ENCODE assay signal across 17 mouse cellular contexts in the genomic region with DNA sequence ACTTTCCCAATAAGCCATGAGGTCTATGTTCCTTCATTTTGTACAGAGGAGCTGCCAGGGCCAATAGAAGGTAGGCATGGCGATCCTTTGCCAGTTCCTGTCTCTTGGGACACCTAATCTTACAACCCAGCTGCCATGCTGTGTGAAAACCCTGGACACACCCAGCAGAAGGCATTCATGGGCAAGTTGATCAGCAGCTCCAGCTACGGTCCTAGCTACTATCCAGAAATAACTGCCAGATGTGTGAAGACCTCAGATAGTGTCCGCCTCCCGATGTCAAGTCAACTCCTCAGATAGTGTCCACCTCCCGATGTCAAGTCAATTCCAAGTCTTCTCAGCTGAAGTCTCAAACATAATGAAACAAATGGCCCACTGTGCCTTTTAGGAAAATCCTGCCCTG. TPM values are rescaled to one million over a fixed set of nuclear protein-coding genes. Genes with fewer than 3 reads are reported as not detected.
DNase-seq lines count a peak whose midpoint lies in the region; ATAC-seq and TF ChIP-seq lines count a peak whose summit lies in the region.
"Had no signal": no experiment of that assay in that cellular context is flagged by ENCODE, and none has a peak within 500 bp of the region (broad histone marks: within the 10 kb centered on the region; RNA-seq: fewer than 3 reads in every experiment).

No protein-coding gene starts in this region.

- H3K9me3 ChIP-seq in heart, embryonic 13.5 days, result no peaks in the 10 kb centered on the region
- no peaks in the 10 kb centered on the region for H3K9me3 ChIP-seq in midbrain, embryonic 13.5 days
- H3K9me3 ChIP-seq: embryonic facial prominence, embryonic 15.5 days; hindbrain, embryonic 13.5 days; midbrain, embryonic 12.5 days had no signal

- ATAC-seq in heart, embryonic 13.5 days (ENCODE audit: extremely low read depth, insufficient number of reproducible peaks, low FRiP score, low TSS enrichment), result no peak
- no peak for ATAC-seq in midbrain, embryonic 13.5 days
- ATAC-seq: activated CD4-positive, CD25-positive, alpha-beta regulatory T cell, adult 4 months had no signal

- no peak overlapping the region for H3K4me3 ChIP-seq in heart, embryonic 13.5 days
- H3K4me3 ChIP-seq in bone marrow, adult 2 months (replicated peaks; ENCODE audit: control insufficient read depth, low read depth, low read length), result no peak overlapping the region
- H3K4me3 ChIP-seq in midbrain, embryonic 13.5 days (replicated peaks), result no peak overlapping the region
- no peak overlapping the region for H3K4me3 ChIP-seq in cerebellum, adult 2 months (replicated peaks; ENCODE audit: insufficient read depth, low read depth, low read length)
- H3K4me3 ChIP-seq: embryonic facial prominence, embryonic 15.5 days; hindbrain, embryonic 13.5 days; layer of hippocampus, adult 2 months; midbrain, embryonic 12.5 days had no signal

- no peaks in the 10 kb centered on the region for H3K36me3 ChIP-seq in heart, embryonic 13.5 days
- H3K36me3 ChIP-seq in midbrain, embryonic 13.5 days, result no peaks in the 10 kb centered on the region
- H3K36me3 ChIP-seq: embryonic facial prominence, embryonic 15.5 days; hindbrain, embryonic 13.5 days; midbrain, embryonic 12.5 days had no signal

- peaks cover 3% of the 10 kb centered on the region for H3K4me1 ChIP-seq in heart, embryonic 13.5 days
- H3K4me1 ChIP-seq in bone marrow, adult 2 months (ENCODE audit: control insufficient read depth, insufficient read depth, low read length), result peaks cover 5% of the 10 kb centered on the region; the same call in 1 of the 2 replicates
- H3K4me1 ChIP-seq in midbrain, embryonic 13.5 days (replicated peaks), result no peaks in the 10 kb centered on the region
- no peaks in the 10 kb centered on the region; the same call in 1 of the 2 replicates for H3K4me1 ChIP-seq in cerebellum, adult 2 months (ENCODE audit: control insufficient read depth, insufficient read depth, low read length)
- H3K4me1 ChIP-seq: embryonic facial prominence, embryonic 15.5 days; hindbrain, embryonic 13.5 days; midbrain, embryonic 12.5 days had no signal

- DNase-seq in heart, adult 8-10 months (ENCODE audit: low spot score), result no peak
- DNase-seq in liver, result peak; percentile 89
- peak; percentile 42 for DNase-seq in skeletal muscle tissue, adult 2 months (ENCODE audit: low read depth, low spot score)
- no peak for DNase-seq in cerebellum, adult 2 months
- no peak for DNase-seq in retina, postnatal 1 day
- DNase-seq: B cell, adult 2 months; cerebellum, postnatal 25 days; kidney, adult 2 months; thymus, postnatal 14 days had no signal

- TF ChIP-seq POLR2A in bone marrow, adult 2 months (IDR thresholded peaks at IDR 0.05; ENCODE audit: borderline replicate concordance, control insufficient read depth, low read depth, low read length), result no peak
- TF ChIP-seq POLR2A in cerebellum, adult 2 months (IDR thresholded peaks at IDR 0.05; ENCODE audit: borderline replicate concordance, insufficient read depth, low read length), result no peak

- H3K27ac ChIP-seq in heart, embryonic 13.5 days (replicated peaks), result no peak overlapping the region; the same call in 1 of the 2 replicates
- H3K27ac ChIP-seq in bone marrow, adult 2 months (ENCODE audit: control insufficient read depth, insufficient read depth, low read depth, low read length, poor library complexity), result peak overlapping the region; percentile 85; the same call in 1 of the 2 replicates
- no peak overlapping the region for H3K27ac ChIP-seq in midbrain, embryonic 13.5 days
- no peak overlapping the region for H3K27ac ChIP-seq in cerebellum, adult 2 months (ENCODE audit: insufficient read depth, low read length)
- H3K27ac ChIP-seq: embryonic facial prominence, embryonic 15.5 days; hindbrain, embryonic 13.5 days; layer of hippocampus, adult 2 months; midbrain, embryonic 12.5 days had no signal

- peak overlapping the region; percentile 6; the same call in 1 of the 2 replicates for H3K4me2 ChIP-seq in heart, embryonic 13.5 days
- no peak overlapping the region for H3K4me2 ChIP-seq in midbrain, embryonic 13.5 days (replicated peaks)
- H3K4me2 ChIP-seq: embryonic facial prominence, embryonic 15.5 days; hindbrain, embryonic 13.5 days; midbrain, embryonic 12.5 days had no signal

- WGBS in heart, embryonic 13.5 days, result 46% methylated on average over 5 of the region's 5 CpGs
- WGBS in bone marrow, adult 2 months, result 66% methylated on average over 5 of the region's 5 CpGs
- WGBS in midbrain, embryonic 13.5 days, result 88% methylated on average over 5 of the region's 5 CpGs
- 66% methylated on average over 5 of the region's 5 CpGs for WGBS in cerebellum, adult 2 months

- no peaks in the 10 kb centered on the region for H3K27me3 ChIP-seq in heart, embryonic 13.5 days (replicated peaks)
- H3K27me3 ChIP-seq in midbrain, embryonic 13.5 days, result no peaks in the 10 kb centered on the region
- no peaks in the 10 kb centered on the region for H3K27me3 ChIP-seq in cerebellum, adult 2 months (ENCODE audit: control insufficient read depth, insufficient read depth, low read length)
- H3K27me3 ChIP-seq: embryonic facial prominence, embryonic 15.5 days; hindbrain, embryonic 13.5 days had no signal

- H3K9ac ChIP-seq in heart, embryonic 13.5 days, result no peak overlapping the region
- no peak overlapping the region for H3K9ac ChIP-seq in midbrain, embryonic 13.5 days (replicated peaks)
- H3K9ac ChIP-seq: embryonic facial prominence, embryonic 15.5 days; hindbrain, embryonic 13.5 days; midbrain, embryonic 12.5 days had no signal

- TF ChIP-seq CTCF in bone marrow, adult 2 months (IDR thresholded peaks at IDR 0.05; ENCODE audit: control insufficient read depth, insufficient read depth, low read length), result no peak
- TF ChIP-seq CTCF in cerebellum, adult 2 months (IDR thresholded peaks at IDR 0.05; ENCODE audit: borderline replicate concordance, insufficient read depth, low read depth, low read length), result no peak

RNA-seq across cellular contexts. Expression of a gene that starts 31.4 kb away (rescaled TPM):
- polyA plus RNA-seq in heart, embryonic 13.5 days (2015; fragmentation: Nextera tagmentation; extraction: Ambion mirVana), result 98.7 and 108 TPM in 2 replicates
- 10 to 100 TPM in 1 of 4 experiments, 1 to 10 TPM in 3; 2.2 to 12.2 (median 3.4) TPM for total RNA-seq in heart, adult 8-10 months (2022)
- 790 and 1,396 TPM in 2 replicates for polyA plus RNA-seq in bone marrow, adult 2 months (2011; ENCODE audit: insufficient read depth, insufficient read length, low replicate concordance, missing spikeins)
- polyA plus RNA-seq in midbrain, embryonic 13.5 days (2015; fragmentation: Nextera tagmentation; extraction: Ambion mirVana), result 921 and 994 TPM in 2 replicates
- polyA plus RNA-seq in cerebellum, adult 2 months (2012; rRNA removed), result 26.4 and 39.5 TPM in 2 replicates

Comparison
In these comparisons a context has a peak if more than half of its experiments do, and no peak if none do; other contexts are left out.
1. DNase-seq: peak in liver (single experiment) and skeletal muscle tissue, adult 2 months (single experiment); none in heart, adult 8-10 months (single experiment), cerebellum, adult 2 months (0 of 2) and retina, postnatal 1 day (single experiment).